Mouse (Mus musculus) ES-E14 (cell line): Measurements from ENCODE around the gene Carns1. TPM values are rescaled to one million over a fixed set of nuclear protein-coding genes. Genes with fewer than 3 reads are reported as not detected.

Experiments
- DNase-seq: peaks from one replicate; pipeline ENCODE4 v3.0.0-alpha.2; 2013; ENCODE audit warnings: low read depth, low spot score
- H3K27ac ChIP-seq: 2 replicates; pipeline ENCODE4 v1.5.1; 2012; ENCODE audit warnings: low read depth, mild to moderate bottlenecking, low read length, moderate library complexity, mixed read lengths; ENCODE audit not compliant: poor library complexity, insufficient read depth, severe bottlenecking
- H3K36me3 ChIP-seq: 2 replicates; pipeline ENCODE4 v1.6.1; 2012; ENCODE audit warnings: mild to moderate bottlenecking, low read length, moderate library complexity, mixed read lengths; ENCODE audit not compliant: control insufficient read depth, poor library complexity, insufficient read depth, severe bottlenecking
- H3K4me1 ChIP-seq, 2 experiments: fragments of 150-350 bp in 1 of 2; sonication (generic) in 1 of 2; 2 replicates each; pipeline ENCODE4 v1.6.1; 2012; ENCODE audit warnings: low read length in 2 of 2, mild to moderate bottlenecking in 1 of 2, mixed read lengths in 1 of 2; ENCODE audit not compliant: control insufficient read depth in 2 of 2, insufficient read depth in 2 of 2, poor library complexity in 1 of 2
- H3K4me3 ChIP-seq, 2 experiments: fragments of 150-350 bp in 1 of 2; sonication (generic) in 1 of 2; 2 replicates each; pipeline ENCODE4 v1.5.1; 2012; ENCODE audit warnings: low read length in 2 of 2, low read depth in 1 of 2, mild to moderate bottlenecking in 1 of 2, mixed read lengths in 1 of 2; ENCODE audit not compliant: insufficient read depth in 1 of 2, poor library complexity in 1 of 2, severe bottlenecking in 1 of 2
- H3K9ac ChIP-seq: 2 replicates; pipeline ENCODE4 v1.6.1; 2012; ENCODE audit warnings: low read depth, mild to moderate bottlenecking, low read length, mixed read lengths; ENCODE audit not compliant: poor library complexity, insufficient read depth, severe bottlenecking
- H3K9me3 ChIP-seq: fragments of 150-350 bp; sonication (generic); 2 replicates; pipeline ENCODE4 v1.6.1; 2012; ENCODE audit warnings: low read depth, mild to moderate bottlenecking, low read length; ENCODE audit not compliant: control insufficient read depth, insufficient read depth
- CHD2 ChIP-seq: IDR thresholded peaks from 2 replicates; pipeline ENCODE4 v1.6.1; 2014; ENCODE audit warnings: mild to moderate bottlenecking, low read depth, low read length, inconsistent platforms
- HCFC1 ChIP-seq: IDR thresholded peaks from 2 replicates; pipeline ENCODE4 v1.6.1; 2012; ENCODE audit warnings: low read length, inconsistent platforms, borderline replicate concordance; ENCODE audit not compliant: insufficient read depth
- MAFK ChIP-seq: IDR thresholded peaks from 2 replicates; pipeline ENCODE4 v1.6.1; 2014; ENCODE audit warnings: mild to moderate bottlenecking, low read depth, low read length, inconsistent platforms; ENCODE audit not compliant: insufficient read depth
- ZC3H11A ChIP-seq: IDR thresholded peaks from 2 replicates; pipeline ENCODE4 v1.6.1; 2012; ENCODE audit warnings: low read depth, mild to moderate bottlenecking, inconsistent platforms, low read length, borderline replicate concordance
- ZNF384 ChIP-seq: IDR thresholded peaks from 2 replicates; pipeline ENCODE4 v1.6.1; 2012; ENCODE audit warnings: low read depth, low read length, inconsistent platforms
- in situ Hi-C, 2 experiments: fragments of 600-800 bp; cut with MboI; formaldehyde crosslinking; loops; one replicate each; pipeline ENCODE4 v1.15.1; 2025; ENCODE audit warnings: low sequenced_read_pairs in 2 of 2, inconsistent platforms in 1 of 2; ENCODE audit not compliant: unreplicated experiment in 2 of 2
- total RNA-seq: library from RNA; depleted of rRNA; stranded (reverse); fragments of 300-350 nt; gene quantifications from 2 replicates; pipeline ENCODE4 v1.2.3, GENCODE M21; 2012

Gene Carns1
- total RNA-seq, 1 experiment, result 2.3 TPM

- H3K4me1 ChIP-seq, result peaks cover 3 to 4% of the 10 kb centered on the region in 2 experiments; a peak in 2 of 4 replicates
- no peak overlapping the region for H3K4me3 ChIP-seq
- H3K9me3 ChIP-seq, result no peaks in the 10 kb centered on the region
- H3K9ac ChIP-seq, result no peak overlapping the region
- in situ Hi-C loops, result no loop called here
- H3K27ac ChIP-seq, result no peak overlapping the region
- no peaks in the 10 kb centered on the region for H3K36me3 ChIP-seq
- DNase-seq, result no peak
- TF ChIP-seq ZC3H11A, result no peak
- no peak for TF ChIP-seq HCFC1
Measured at GRCm38 (mm10) chr19:4142416-4143173, 32.7 kb downstream of the Carns1 start.

GRCm38 (mm10) chr19:4140147-4140546 is 35.1 kb downstream of the Carns1 start:
- H3K4me3 ChIP-seq, result no peak overlapping the region
- H3K36me3 ChIP-seq, result no peaks in the 10 kb centered on the region
- no peak for DNase-seq
- H3K9ac ChIP-seq, result no peak overlapping the region
- no peak overlapping the region for H3K27ac ChIP-seq
- peaks cover 4 to 10% of the 10 kb centered on the region in 2 experiments; a peak in 2 of 4 replicates for H3K4me1 ChIP-seq
- in situ Hi-C loops, result no loop called here
- H3K9me3 ChIP-seq, result no peaks in the 10 kb centered on the region
- TF ChIP-seq CHD2 (no peak), MAFK (no peak), ZNF384 (no peak), ZC3H11A (no peak), HCFC1 (no peak)

- Histone ChIP-seq H3K36me3 (no peaks in the 10 kb centered on the region), H3K4me1 (peaks cover 4 to 11% of the 10 kb centered on the region in 2 experiments; a peak in 2 of 4 replicates), H3K27ac (no peak within 1 kb of the TSS), H3K9me3 (no peaks in the 10 kb centered on the region), H3K9ac (no peak within 1 kb of the TSS), H3K4me3 (no peak within 1 kb of the TSS)
- TF ChIP-seq CHD2 (no peak), MAFK (no peak), ZC3H11A (no peak), HCFC1 (no peak), ZNF384 (no peak)
- no peak for DNase-seq
- in situ Hi-C loops, result no loop called here
Measured at GRCm38 (mm10) chr19:4139446-4139845, 35.8 kb downstream of the Carns1 start, which contains the start of gene Gpr152. Gene Gpr152 (plus strand): TSS chr19:4139787.

GRCm38 (mm10) chr19:4137913-4138312 is 37.4 kb downstream of the Carns1 start:
- H3K36me3 ChIP-seq, result 0 out of 2 replicates have a peak, but pooled peaks cover 1% of the 10 kb centered on the region
- no peak overlapping the region for H3K27ac ChIP-seq
- no peak for DNase-seq
- in situ Hi-C loops, result no loop called here
- no peak for TF ChIP-seq ZNF384
- TF ChIP-seq HCFC1, result no peak
- TF ChIP-seq CHD2, result no peak
- no peak for TF ChIP-seq ZC3H11A
- no peak for TF ChIP-seq MAFK
- H3K4me1 ChIP-seq, result peaks cover 4 to 11% of the 10 kb centered on the region in 2 experiments; a peak in 2 of 4 replicates
- no peak overlapping the region for H3K9ac ChIP-seq
- no peak overlapping the region for H3K4me3 ChIP-seq
- no peaks in the 10 kb centered on the region for H3K9me3 ChIP-seq
